Mouse (Mus musculus) 416B (cell line): ENCODE results near the gene Nfe2l2.

Source experiments
- DNase-seq: peaks from one replicate; pipeline ENCODE4 v3.0.0; 2011; ENCODE audit warnings: low read depth

Nfe2l2 gene

DNA sequence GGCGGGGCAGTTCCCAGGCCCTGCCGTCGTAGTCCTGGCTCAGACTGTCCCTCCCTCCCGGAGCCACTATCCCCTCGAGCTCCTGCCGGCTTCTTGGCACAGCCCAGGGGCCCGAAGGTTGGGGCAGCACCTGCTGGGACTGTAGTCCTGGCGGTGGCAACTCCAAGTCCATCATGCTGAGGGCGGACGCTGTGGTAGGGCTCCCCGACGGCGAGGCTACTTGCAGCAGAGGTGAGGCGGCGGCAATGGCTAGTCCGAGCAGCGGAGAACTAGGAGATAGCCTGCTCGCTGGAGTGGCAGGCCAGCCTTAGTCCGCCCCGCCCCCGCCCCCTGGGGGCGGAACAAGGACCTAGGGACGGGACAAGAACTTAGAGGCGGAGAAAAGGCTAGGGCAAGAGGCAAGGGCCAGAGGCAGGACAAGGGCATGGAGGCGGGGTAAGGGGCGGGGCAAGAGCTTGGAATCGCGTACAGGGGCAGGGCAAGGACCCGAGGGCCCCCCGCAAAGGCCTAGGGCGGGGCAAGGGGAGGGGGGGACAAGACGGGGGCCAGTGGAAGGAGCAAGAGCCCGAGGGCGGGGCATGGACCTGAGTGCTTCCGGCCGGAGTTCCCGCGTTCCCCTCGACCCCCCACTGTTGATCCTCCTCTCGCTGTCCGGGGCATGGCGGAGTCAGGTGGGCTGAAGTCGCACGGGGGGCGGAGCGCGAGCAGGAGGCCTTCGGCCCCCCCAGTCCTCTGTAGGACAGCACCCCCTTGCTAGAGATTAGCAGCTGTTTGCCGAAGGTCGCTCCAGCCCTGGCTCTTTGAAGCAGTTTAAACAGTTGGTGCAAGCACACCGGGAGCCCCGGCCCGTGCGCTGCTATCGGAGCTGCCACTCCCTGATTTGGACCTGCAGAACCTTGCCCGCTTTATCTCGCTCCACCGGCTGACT, at the start of gene Nfe2l2:
Gene Nfe2l2, minus strand, starts transcription at position 408 of the 928 bp plus-strand sequence.
- peak; percentile 100 for DNase-seq

DNA sequence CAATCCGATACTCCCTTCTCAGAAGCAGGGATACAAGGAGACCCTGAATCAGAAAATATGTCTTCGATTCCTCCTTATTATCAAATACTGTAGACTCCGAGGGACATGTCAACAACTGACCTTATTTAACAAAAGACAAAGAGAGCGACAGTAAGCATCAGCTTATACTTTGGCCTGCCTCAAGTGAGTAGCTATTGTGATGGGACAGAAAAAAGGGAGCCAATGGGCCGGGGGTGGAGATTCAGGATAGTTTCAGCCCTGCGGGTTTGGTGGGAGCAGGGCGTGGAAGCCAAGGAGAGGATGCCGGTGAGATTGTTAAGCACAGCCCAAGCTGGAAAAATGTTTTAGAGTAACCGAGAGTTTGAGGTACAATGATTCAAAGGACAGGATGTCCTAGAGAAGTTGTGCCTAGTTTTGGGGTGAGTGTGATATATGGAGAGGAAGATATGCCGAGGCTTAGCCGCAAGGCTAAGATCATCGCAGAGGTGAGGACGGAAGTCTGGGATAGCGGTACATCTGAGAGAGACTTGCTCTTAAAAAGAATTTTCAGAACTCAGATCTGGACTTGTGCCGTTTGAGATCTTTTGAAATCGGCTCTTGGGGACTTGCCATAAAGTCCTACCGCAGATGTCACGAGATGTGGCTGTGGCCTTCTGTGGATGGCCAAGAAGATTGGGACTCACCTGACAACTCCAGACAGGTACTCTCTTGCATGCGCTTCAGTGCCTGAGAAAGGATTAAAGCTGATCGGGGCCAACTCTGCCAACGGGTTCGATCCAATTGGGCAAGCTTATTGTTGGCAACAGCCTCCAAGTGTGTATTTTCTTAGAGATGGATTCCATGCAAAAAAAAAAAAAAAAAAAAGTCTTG, 48.1 kb upstream of the Nfe2l2 start:
- no peak for DNase-seq

DNA sequence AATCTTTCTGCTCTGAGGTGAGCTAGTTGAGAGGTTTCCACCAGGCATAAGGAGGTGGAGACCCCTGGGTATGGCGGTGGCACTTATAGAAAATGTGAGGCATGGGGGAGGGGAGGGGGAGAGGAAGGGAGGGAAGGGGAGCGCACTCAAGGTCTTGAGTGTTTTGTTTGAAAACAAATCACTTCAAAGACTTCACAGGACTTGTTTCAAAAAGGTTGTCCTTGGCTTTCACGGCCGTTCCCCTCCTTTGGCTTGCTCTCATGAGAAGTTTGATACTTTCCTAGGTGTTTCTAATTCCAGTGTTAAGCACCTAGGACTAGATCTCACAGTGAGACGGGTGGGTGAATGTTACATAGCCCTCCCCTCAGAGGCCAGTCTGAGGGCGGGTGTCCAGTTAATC, 47.5 kb upstream of the Nfe2l2 start:
- no peak for DNase-seq

DNA sequence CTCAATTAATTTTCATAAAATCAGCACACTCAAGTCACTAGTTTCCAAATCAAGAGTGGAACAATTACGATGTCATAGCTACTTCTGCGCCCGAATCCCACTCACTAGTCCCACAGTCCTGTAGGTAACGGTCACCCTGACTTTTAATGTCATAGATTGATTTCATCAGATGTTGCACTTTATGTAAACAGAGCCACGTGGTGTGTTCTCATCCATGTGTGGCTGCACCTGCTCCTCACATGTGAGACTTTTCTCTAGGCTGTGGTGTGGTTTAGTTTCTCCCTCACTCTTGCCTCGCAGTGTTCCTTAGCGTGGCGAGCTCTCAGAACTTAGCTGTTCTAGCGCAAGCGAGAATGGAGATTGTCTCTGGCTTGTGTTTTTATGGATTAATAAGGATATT, 46.4 kb upstream of the Nfe2l2 start:
- no peak for DNase-seq

DNA sequence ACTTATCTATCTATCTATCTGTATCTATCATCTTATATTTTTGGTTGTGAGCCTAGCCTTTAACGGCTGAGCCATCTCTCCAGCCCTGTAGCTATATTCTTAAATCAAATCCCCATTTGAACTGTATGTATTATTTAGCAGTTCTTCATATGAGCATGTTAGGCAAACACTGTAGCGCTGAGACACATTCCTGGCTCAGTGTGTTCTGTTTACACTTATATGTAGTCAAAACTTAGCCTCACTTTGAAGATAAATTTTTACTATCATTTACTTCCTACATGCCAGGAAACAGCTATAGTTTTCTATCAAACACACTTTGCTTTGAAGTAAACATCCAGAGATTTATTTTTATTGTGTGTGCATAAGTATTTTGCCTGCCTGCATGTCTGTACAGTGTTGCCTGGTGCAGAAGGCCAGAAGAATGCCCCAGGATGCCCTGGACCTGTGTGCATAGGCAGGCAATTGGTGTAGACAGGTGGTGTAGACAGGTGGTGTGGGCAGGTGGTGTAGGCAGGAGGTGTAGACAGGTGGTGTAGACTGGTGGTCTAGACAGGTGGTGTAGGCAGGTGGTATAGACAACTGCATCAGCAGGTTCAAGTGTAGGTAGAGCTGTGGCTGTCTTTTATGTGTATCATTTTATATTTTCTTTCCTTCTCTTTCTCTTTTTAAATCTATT, 45.7 kb upstream of the Nfe2l2 start:
- DNase-seq, result no peak

DNA sequence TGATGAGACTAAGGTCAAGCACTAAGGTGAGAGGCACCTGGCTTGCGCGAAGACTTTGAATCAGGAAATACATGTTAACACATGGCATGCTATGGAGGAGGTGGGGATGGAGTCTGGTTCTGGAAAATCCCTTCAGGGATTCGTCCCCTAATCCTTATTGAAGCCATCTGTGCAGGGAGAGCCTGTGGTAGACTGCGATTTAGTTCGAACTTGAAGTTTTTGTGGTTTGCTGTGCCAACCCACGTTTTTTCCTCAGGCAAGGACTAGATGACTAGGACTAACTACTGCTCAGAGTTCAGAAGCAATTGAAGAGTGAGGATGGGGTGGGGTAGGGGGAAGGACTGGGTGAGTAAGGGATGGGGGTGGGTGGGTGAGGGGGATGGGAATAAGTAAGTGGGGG, 44.4 kb upstream of the Nfe2l2 start:
- no peak for DNase-seq

DNA sequence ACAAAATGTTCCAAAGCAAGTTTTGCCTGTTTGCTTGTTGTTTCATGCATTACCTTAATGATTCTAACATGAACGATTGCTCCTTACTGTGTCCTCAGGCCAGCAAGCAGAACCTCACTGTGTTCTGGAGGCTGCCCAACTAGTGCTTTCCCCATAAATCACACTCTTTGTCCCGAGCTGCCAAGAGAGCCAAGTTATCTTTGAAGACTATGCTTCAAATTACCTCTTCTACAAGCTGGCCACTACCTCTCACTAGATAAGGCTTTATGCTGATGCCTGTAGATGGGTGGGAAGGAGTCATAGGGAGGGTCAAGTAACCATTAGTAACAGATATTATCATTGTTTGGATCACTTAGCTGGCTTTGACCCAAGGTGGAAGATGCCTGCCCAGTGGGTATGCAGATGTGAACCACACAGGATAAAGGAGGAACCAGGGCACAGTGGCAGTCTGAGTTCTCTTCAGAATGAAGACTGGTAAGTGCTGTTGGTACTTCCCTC, 32.6 kb upstream of the Nfe2l2 start:
- DNase-seq, result peak; percentile 60

DNA sequence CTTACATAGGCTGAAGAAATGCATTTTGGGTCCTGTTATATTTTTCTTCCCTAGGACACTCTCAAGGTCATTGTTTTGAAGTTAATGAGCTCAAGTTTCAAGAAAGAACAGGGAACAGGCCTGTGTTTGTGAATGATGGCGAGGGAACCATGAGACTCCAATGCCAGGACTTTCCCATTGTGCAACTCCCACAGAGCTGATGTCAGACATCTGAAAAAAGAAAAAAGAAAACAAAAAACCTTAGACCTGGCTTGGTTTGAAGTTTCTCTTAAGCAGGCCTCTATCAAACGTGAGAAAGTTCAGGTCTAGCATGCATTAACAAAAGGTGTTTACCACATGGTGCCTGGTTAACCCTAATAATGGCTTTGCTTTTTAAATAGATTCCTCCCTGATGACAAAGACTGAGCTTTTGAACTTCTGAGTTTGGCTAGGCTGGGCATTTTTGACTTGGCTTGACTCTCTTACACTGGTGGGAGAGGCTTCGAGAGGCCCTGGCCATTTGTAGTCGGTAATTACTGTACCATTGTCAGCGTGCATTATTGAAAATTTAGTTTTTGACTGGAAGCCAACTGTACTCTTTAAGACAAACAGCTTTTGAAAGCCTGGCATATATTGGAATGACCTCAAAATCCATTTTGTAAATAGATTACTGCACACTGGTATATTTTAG, 29.9 kb upstream of the Nfe2l2 start:
- DNase-seq, result no peak

DNA sequence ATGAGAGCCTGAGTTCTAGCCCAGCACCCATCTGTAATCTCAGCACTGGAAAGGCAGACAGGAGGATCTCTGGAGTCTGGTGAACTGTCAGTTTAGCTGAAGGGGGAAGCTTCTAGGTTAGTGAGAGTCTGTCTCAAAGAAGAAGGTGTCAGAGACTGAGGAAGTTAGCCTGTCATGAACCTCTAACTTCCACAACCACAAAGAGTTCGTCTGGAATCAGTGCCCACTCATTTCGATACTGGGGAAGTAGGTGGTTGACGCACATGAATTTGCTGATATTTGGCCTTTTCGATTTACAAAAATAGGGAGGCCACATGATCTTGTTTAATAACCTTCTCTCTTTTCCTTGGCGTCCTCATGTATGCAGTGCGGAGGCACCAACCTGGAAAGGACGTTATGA, 28.7 kb upstream of the Nfe2l2 start:
- DNase-seq, result no peak

DNA sequence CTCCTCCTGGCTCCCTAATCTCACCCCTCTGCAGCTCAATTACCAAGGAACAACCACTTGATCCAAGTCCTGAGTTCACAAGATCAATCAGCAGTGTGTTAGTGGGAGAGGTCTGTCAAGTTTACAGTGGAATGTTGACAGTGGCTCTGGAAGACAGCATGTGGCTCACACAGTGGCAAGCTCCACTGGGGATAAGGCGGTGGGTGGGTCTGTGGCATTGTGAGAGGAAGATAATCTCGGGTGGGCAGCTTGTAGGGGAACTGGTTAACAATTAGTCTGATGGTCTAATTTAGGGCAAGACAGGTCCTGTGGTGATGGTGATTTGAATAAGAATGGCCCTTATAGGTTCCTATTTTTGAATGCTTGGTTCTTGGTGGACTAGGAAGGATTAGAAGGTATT, 27.5 kb upstream of the Nfe2l2 start:
- DNase-seq, result no peak

DNA sequence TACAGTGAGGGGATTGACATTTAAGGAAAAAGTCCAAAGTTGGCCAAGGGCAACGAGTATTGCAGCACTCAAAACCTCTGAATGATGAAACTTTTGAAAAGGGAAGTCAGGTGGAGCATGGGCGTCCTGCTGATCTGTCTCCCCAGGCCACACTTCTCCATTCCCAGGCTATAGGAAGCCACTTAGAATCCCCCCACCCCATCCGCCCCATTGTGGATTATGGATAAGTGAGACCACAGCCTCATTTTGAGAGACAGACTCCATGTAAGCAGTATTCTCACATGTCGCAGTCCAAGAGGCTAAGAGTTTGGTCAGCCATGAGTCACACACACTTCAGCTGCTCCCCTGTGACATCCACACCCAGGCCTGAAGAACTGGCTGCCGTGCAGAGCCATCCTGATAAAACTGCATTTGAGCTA, 26.8 kb upstream of the Nfe2l2 start:
- peak; percentile 71 for DNase-seq

DNA sequence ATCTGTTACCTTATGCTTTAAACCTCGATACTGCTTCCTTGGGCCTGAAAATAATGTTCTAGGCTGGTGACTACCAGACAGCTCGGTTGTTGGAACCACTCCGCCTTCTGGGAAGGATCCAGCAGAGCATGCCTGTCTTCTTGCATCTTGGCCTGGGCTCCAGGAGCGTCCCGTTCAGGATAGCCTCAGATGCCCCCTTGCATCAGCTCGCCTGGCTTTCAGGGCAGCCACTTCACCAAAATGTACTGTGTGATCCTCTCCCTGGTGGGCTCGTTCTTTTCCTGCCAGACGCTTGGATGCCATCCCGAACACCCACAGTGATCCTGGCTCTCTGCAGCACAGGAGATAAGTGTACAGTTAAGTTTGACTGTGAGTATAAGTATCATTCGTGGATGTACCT, 25.6 kb upstream of the Nfe2l2 start:
- no peak for DNase-seq

DNA sequence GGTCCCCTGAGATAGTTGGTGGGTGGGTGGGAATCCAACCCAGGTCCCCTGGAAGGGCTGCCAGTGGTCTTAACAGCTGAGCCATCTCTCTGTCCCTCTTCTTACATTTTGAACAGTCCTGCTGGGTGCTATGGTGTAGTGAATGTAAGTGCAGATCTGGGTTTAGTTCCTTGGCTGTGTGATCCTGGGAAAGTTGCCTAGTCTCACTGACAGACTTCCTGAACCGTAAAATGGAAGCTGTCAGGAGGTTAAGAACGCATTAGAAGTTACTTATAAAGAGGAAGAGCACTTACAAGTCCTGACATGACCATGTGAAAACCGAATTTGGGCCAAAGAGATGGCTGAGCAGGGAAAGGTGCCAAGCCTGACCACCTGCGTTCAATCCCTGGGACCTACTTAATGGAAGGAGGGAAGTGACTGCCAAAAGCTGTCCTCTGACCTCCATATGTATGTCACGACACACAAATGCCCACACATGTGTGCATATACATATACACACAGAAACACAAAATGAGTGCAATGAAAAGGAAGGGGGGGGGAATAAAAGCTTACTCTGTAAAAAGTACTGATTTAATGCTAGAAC, 20.5 kb upstream of the Nfe2l2 start:
- DNase-seq, result no peak

DNA sequence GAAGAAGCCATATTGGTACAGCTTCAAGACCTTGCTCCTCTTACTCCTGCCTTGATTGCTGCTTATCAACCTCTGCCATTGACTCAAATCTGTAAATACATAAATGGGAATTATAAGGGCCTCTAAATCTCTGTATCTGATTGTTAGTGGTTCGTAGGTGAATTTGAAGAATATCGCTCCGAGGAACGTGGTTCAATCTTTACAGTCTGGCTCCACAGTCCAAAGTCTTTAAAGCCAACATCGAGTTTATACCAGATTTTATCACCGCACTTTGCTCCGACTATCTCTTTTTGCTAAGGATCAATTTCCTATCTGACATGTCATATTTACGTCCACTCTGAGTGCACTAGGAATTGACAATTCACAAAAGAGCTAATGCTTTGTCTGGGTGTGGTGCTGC, 19.0 kb upstream of the Nfe2l2 start:
- DNase-seq, result no peak

DNA sequence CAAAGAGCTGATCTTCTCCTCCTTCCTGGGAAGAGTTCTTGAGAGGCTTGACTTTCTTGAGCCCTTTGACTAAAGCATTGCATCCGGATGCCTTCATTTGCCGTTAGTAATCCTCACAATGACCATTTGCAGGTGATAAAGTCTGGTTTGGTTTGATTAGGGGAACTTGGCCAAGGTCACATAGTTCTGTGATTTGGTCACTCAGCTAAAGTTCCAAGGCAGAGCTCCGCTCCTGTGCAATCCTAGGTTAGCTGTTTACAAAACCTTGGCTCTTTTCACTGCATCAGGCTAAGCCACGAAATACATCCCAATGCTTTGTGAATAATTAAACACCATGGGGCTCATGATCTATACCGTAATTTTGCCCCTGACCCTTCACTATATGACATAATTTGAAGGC, 18.5 kb upstream of the Nfe2l2 start:
- DNase-seq, result no peak

DNA sequence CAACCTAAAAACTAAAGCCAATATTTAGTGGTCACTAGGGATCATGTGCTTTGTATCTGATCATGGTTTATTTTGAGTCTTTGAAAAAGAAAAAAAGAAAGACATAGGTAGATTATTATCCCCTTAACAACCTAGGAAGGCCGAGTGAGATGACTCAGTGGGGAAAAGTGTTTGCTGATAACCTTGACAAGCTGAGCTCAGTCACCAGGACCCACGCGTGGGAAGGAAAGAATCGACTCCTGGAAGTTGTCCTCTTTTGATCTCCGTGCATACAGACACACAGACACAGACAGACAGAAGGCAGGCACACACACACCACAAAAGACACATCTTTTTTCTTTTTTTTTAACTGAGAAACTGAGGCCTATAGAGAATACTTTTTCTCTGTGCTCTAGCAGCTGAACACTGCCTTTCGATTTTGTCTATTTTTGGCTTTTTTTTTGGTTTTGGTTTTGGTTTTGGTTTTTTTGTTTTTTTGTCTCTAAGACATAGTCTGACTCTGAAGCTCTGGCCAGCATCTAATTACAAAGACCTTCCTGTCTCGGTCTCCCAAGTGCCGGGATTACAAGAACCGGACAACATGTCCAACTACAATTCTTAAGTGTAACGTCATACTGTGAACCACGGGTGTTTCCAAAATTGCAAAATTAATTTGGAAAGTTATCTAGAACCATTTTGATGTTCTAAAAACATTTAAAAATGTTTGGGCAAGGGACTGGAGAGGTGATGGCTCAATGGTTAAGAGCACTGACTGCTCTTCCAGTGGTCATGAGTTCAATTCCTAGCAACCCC, 16.0 kb upstream of the Nfe2l2 start:
- DNase-seq, result peak; percentile 45

DNA sequence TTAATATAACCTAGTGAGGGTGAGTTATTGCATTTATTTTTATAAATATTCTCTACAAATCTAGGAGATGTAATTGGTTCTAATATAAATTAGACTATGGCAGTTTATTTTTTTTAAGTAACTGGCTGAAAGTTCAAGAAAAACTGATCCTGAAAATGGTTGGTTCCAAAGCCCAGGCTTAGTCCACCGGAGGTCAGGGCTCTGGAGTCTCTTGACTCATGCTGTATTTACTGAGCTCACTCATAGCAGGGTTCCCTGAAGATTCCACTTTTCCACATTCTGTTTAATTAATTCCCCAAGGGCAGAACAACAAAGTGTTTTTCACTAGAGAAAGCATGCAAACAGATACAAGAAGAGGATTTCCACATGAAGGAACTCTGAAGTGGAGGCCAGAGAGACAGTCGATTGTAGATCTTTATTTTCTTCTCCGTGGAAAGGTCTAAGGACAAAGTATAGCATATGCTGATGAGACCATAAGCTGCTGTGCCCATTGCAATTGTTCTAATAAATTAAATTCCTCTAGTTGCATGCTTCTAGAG, 15.0 kb upstream of the Nfe2l2 start:
- DNase-seq, result no peak

DNA sequence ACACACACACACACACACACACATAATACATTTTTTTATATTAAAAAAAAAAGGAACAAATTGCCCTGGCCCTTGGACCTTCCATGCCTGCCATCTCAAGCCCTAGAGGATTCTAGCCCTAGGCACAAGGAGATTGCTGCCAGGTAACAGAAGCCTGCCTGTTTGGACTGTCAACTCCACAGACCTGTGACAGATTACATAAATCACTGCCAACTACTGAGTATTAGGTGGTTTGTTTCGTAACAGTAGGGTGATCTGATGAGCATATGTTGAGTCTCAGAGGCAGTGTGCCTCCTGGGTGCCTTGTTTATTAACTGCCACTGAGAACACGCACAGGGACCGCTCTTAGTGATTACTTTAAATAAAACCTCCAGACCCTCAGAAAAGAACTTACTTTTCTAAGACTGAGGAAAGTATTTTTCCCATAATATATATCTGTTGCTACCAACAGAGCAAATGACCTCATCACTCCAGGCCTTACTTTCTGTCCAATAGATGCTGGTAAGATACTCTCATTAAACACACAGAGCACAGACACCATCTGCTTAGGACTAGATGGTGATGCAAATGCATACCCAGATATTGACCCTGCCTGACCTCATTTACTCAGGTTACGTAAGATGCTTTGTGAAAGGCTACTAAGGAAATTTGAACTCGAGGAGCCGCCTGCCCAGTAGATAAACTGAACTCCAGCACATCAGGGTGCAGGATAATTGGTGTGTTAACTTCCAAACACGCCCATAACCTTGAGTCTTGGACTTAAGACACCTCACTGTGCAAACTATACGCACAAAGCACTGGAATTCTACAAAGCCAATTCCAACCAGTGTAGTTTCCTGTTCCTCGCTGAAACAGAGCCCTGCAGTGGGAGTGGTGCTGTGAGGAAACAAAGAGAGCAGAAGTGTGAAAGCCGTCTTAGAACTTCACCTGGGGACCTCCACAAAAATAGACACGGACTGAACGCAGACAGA, 11.9 kb upstream of the Nfe2l2 start:
- peak; percentile 34 for DNase-seq

DNA sequence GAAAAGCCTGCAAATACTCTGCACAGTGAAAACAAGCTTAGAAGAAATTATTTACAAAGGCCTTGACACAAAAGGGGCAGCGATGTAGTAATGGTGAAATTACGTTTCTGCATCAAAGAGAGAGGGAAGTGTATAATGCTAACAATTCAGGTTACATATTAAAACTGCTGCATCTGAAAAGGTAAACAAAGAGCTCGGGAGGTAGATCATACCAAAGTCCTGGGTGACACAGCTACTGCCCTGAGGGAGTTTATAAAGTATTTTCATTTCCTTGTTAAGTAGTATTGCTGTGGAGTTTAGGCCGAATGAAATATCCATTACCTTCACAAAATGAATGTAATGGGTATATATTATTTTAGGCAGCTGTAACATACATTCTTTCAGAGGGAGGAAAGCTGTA, 10.3 kb upstream of the Nfe2l2 start:
- no peak for DNase-seq
